Mouse (Mus musculus) liver, embryonic 14.5 days (tissue): ENCODE measurements around the gene Mef2c. TPM values are rescaled to one million over a fixed set of nuclear protein-coding genes. Genes with fewer than 3 reads are reported as not detected.

Source experiments
- ATAC-seq: fragments of 200-750 bp; cut with Nextera tagmentation; 2 replicates; pipeline ENCODE4 v1.8.0; 2017; ENCODE audit warnings: moderate number of reproducible peaks, mild to moderate bottlenecking, moderate library complexity; ENCODE audit not compliant: insufficient read depth
- DNase-seq, 3 experiments: peaks; one replicate each; pipeline ENCODE4 v3.0.0-alpha.2; 2012 to 2013; ENCODE audit warnings: low read depth in 3 of 3, low spot score in 3 of 3
- H3K27ac ChIP-seq: fragments of 300-500 bp; sonication (generic); 2 replicates; pipeline ENCODE4 v1.5.1; 2014; ENCODE audit warnings: moderate library complexity, mild to moderate bottlenecking, control low read depth, inconsistent platforms
- H3K27me3 ChIP-seq: fragments of 300-500 bp; sonication (generic); 2 replicates; pipeline ENCODE4 v1.6.1; 2014; ENCODE audit warnings: mild to moderate bottlenecking, low read length, moderate library complexity; ENCODE audit not compliant: control insufficient read depth, insufficient read depth
- H3K36me3 ChIP-seq: fragments of 300-500 bp; sonication (generic); replicated peaks from 2 replicates; pipeline ENCODE4 v1.6.1; 2014; ENCODE audit warnings: low read depth; ENCODE audit not compliant: control insufficient read depth, insufficient read depth
- H3K4me1 ChIP-seq, 2 experiments: fragments of 200-500 bp in 1 of 2; fragments of 300-500 bp in 1 of 2; sonication (generic) in 1 of 2; replicated peaks; 2 replicates each; pipeline ENCODE4 v1.6.1; 2012 to 2014; ENCODE audit warnings: antibody characterized with exemption in 1 of 2, inconsistent platforms in 1 of 2, low read length in 1 of 2; ENCODE audit not compliant: control insufficient read depth in 2 of 2, insufficient read depth in 2 of 2
- H3K4me2 ChIP-seq: fragments of 300-500 bp; sonication (generic); 2 replicates; pipeline ENCODE4 v1.6.1; 2014; ENCODE audit warnings: low read depth, mild to moderate bottlenecking, control low read depth, moderate library complexity
- H3K4me3 ChIP-seq, 2 experiments: fragments of 200-500 bp in 1 of 2; fragments of 300-500 bp in 1 of 2; sonication (generic) in 1 of 2; 2 replicates each; pipeline ENCODE4 v1.5.1; 2012 to 2014; ENCODE audit warnings: low read depth in 2 of 2, low read length in 2 of 2, mild to moderate bottlenecking in 2 of 2, control low read depth in 1 of 2, inconsistent platforms in 1 of 2, moderate library complexity in 1 of 2; ENCODE audit not compliant: insufficient read depth in 1 of 2
- H3K9ac ChIP-seq: fragments of 300-500 bp; sonication (generic); replicated peaks from 2 replicates; pipeline ENCODE4 v1.6.1; 2014; ENCODE audit warnings: mild to moderate bottlenecking, control low read depth, moderate library complexity
- H3K9me3 ChIP-seq: fragments of 300-500 bp; sonication (generic); 2 replicates; pipeline ENCODE4 v1.6.1; 2016; ENCODE audit warnings: low read length, mixed read lengths; ENCODE audit not compliant: control insufficient read depth
- CTCF ChIP-seq: IDR thresholded peaks from 2 replicates; pipeline ENCODE4 v1.5.1; 2016; ENCODE audit warnings: antibody characterized with exemption, low read depth, control low read depth
- EP300 ChIP-seq: IDR thresholded peaks from 2 replicates; pipeline ENCODE4 v1.6.1; 2016; ENCODE audit warnings: antibody characterized with exemption, low read depth
- WGBS: fragments of 180-500 bp; shearing (Covaris S2); extraction: QIAGEN DNeasy Blood & Tissue Kit; methylation state at CpG from one replicate; pipeline ENCODE4 v1.1.7; 2014; ENCODE audit not compliant: insufficient replicate concordance; 5-methylcytosine and 5-hydroxymethylcytosine counted together
- polyA plus RNA-seq, 2 experiments: library from polyadenylated mRNA; depleted of rRNA in 1 of 2; stranded (reverse) in 1 of 2; unstranded in 1 of 2; fragments of >200 nt; fragmentation: Nextera tagmentation in 1 of 2; extraction: Ambion mirVana in 1 of 2; gene quantifications; 2 replicates each; pipeline versions ENCODE4 v1.2.1 to v1.2.3; 2012 to 2014

Mef2c gene
- polyA plus RNA-seq, 2 experiments = 3.2 to 8.7 TPM

GRCm38 (mm10) chr13:83537163-83537562 is 33.3 kb downstream of the Mef2c start:
- no peak for DNase-seq
- H3K4me3 ChIP-seq = no peak overlapping the region
- no peak overlapping the region for H3K4me2 ChIP-seq
- no peak for ATAC-seq
- H3K36me3 ChIP-seq = no peaks in the 10 kb centered on the region
- no peaks in the 10 kb centered on the region for H3K4me1 ChIP-seq
- 68% methylated on average over 5 of the region's 5 CpGs for WGBS
- no peak overlapping the region for H3K9ac ChIP-seq
- no peak overlapping the region for H3K27ac ChIP-seq
- no peaks in the 10 kb centered on the region for H3K27me3 ChIP-seq
- TF ChIP-seq EP300 (no peak), CTCF (no peak)
- no peaks in the 10 kb centered on the region for H3K9me3 ChIP-seq

- DNase-seq = no peak
- TF ChIP-seq CTCF (no peak), EP300 (no peak)
- H3K27ac ChIP-seq = no peak overlapping the region
- no peaks in the 10 kb centered on the region for H3K27me3 ChIP-seq
- no peak overlapping the region for H3K9ac ChIP-seq
- ATAC-seq = no peak
- peaks cover 0 to 3% of the 10 kb centered on the region in 2 experiments; a peak in 1 of 4 replicates for H3K4me1 ChIP-seq
- no peak overlapping the region for H3K4me2 ChIP-seq
- H3K4me3 ChIP-seq = no peak overlapping the region
- no peaks in the 10 kb centered on the region for H3K36me3 ChIP-seq
- no peaks in the 10 kb centered on the region for H3K9me3 ChIP-seq
These were observed 36.1 kb downstream of the Mef2c start for GRCm38 (mm10) chr13:83539921-83540320.

GRCm38 (mm10) chr13:83542666-83543065 is 38.8 kb downstream of the Mef2c start:
- Histone ChIP-seq H3K27ac (no peak overlapping the region), H3K4me2 (no peak overlapping the region), H3K36me3 (no peaks in the 10 kb centered on the region), H3K27me3 (no peaks in the 10 kb centered on the region), H3K9ac (no peak overlapping the region), H3K4me3 (no peak overlapping the region), H3K4me1 (peaks cover 0 to 7% of the 10 kb centered on the region in 2 experiments; a peak in 2 of 4 replicates), H3K9me3 (no peaks in the 10 kb centered on the region)
- WGBS = 55% methylated on average over 5 of the region's 5 CpGs
- no peak for DNase-seq
- TF ChIP-seq EP300 (no peak), CTCF (no peak)
- ATAC-seq = no peak

- Histone ChIP-seq H3K36me3 (no peaks in the 10 kb centered on the region), H3K4me2 (no peak overlapping the region), H3K27ac (no peak overlapping the region), H3K27me3 (no peaks in the 10 kb centered on the region), H3K4me3 (no peak overlapping the region), H3K9ac (no peak overlapping the region), H3K4me1 (peaks cover 0 to 7% of the 10 kb centered on the region in 2 experiments; a peak in 2 of 4 replicates), H3K9me3 (no peaks in the 10 kb centered on the region)
- TF ChIP-seq CTCF = no peak
- no peak for TF ChIP-seq EP300
- no peak for ATAC-seq
- DNase-seq = no peak
- 39% methylated on average over 4 of the region's 4 CpGs for WGBS
These were observed 40.9 kb downstream of the Mef2c start for GRCm38 (mm10) chr13:83544707-83545106.

- Histone ChIP-seq H3K36me3 (no peaks in the 10 kb centered on the region), H3K4me2 (no peak overlapping the region), H3K27ac (no peak overlapping the region), H3K4me3 (no peak overlapping the region), H3K9ac (no peak overlapping the region), H3K9me3 (no peaks in the 10 kb centered on the region), H3K4me1 (peaks cover 4 to 10% of the 10 kb centered on the region in 2 experiments), H3K27me3 (no peaks in the 10 kb centered on the region)
- TF ChIP-seq EP300 (no peak), CTCF (no peak)
- DNase-seq = no peak
- no peak for ATAC-seq
- 66% methylated on average over 5 of the region's 5 CpGs for WGBS
These were observed 43.0 kb downstream of the Mef2c start for GRCm38 (mm10) chr13:83546876-83547275.

- Histone ChIP-seq H3K9me3 (no peaks in the 10 kb centered on the region), H3K4me3 (no peak overlapping the region), H3K27ac (no peak overlapping the region), H3K4me2 (no peak overlapping the region), H3K36me3 (no peaks in the 10 kb centered on the region), H3K9ac (no peak overlapping the region), H3K27me3 (no peaks in the 10 kb centered on the region), H3K4me1 (peaks cover 8 to 15% of the 10 kb centered on the region in 2 experiments)
- DNase-seq = no peak
- peak; percentile 77; the same call in 1 of the 2 replicates for ATAC-seq
- peak; percentile 27; the same call in 1 of the 2 replicates for TF ChIP-seq EP300
- no peak for TF ChIP-seq CTCF
These were observed 47.4 kb downstream of the Mef2c start for GRCm38 (mm10) chr13:83551259-83551658.
